Mouse (Mus musculus): ENCODE data around the gene Tead4. TPM values are rescaled to one million over a fixed set of nuclear protein-coding genes. Genes with fewer than 3 reads are reported as not detected.
"Not testable (repeated sequence)": the region's sequence is repeated elsewhere in the genome, so short reads cannot be mapped to it uniquely, and the experiment has no call there.

The Tead4 gene
- polyA plus RNA-seq, 1 experiment from 2014 or later, result 1.4 TPM

DNA sequence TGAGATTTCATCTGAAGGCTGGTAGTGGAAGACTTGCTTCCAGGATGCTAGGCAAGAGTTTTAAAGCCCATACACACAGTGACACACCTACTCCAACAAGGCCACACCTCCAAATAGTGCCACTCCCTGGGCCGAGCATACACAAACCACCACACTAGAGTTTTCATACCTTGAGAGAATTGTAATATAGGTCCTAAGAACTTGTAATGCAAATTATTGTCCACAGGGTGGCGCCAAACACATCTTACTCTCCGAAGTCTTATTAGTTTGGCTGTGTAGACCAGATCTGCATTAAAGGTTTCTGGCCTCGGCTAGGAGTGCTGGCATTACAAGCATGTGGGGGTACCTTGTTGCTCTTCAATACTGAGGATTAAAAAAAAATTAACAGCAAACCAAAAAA lies 17.7 kb upstream of the Tead4 start:
- H3K27me3 ChIP-seq (ENCODE audit: control insufficient read depth, insufficient read depth, low read length), result no peaks in the 10 kb centered on the region
- no peak overlapping the region for H3K4me3 ChIP-seq (ENCODE audit: low read depth, low read length)
- peaks cover 19% of the 10 kb centered on the region for H3K36me3 ChIP-seq (ENCODE audit: control insufficient read depth, insufficient read depth, low read length)
- no peak for ATAC-seq (ENCODE audit: insufficient number of reproducible peaks, insufficient read depth, low FRiP score, low read depth)
- H3K9me3 ChIP-seq (ENCODE audit: control insufficient read depth, low read depth, low read length), result no peaks in the 10 kb centered on the region
- no peak overlapping the region for H3K4me2 ChIP-seq (replicated peaks; ENCODE audit: low read depth, low read length)
- WGBS, result 7% methylated on average over 4 of the region's 4 CpGs
- no peaks in the 10 kb centered on the region for H3K4me1 ChIP-seq (ENCODE audit: control insufficient read depth, insufficient read depth, low read length)
- H3K27ac ChIP-seq (ENCODE audit: low read length), result no peak overlapping the region
- no peak overlapping the region for H3K9ac ChIP-seq (replicated peaks; ENCODE audit: low read depth, low read length)

DNA sequence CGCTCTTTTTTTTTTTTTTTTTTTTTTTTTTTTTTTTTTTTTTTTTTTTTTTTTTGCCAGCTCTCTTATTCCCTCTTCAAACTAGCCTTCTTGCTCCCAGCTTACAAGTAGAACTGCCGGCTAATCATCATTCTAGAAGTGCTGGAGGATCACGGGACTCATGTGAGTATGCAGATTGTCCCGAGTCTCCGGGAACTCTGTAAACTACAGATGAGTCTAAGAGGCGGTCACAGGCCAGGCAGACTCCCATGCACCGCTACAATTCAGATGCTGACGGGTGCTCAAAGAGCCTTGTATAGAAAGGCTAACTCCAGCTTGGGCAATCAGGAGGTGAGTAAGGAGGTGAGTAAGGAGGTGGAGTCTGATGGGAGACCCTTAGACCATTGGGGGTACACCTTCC lies 15.0 kb upstream of the Tead4 start:
- Histone ChIP-seq H3K4me2 (replicated peaks; ENCODE audit: low read depth, low read length) (no peak overlapping the region), H3K4me1 (ENCODE audit: control insufficient read depth, insufficient read depth, low read length) (no peaks in the 10 kb centered on the region), H3K9me3 (ENCODE audit: control insufficient read depth, low read depth, low read length) (no peaks in the 10 kb centered on the region), H3K36me3 (ENCODE audit: control insufficient read depth, insufficient read depth, low read length) (no peaks in the 10 kb centered on the region), H3K9ac (replicated peaks; ENCODE audit: low read depth, low read length) (no peak overlapping the region), H3K27me3 (ENCODE audit: control insufficient read depth, insufficient read depth, low read length) (no peaks in the 10 kb centered on the region), H3K4me3 (ENCODE audit: low read depth, low read length) (no peak overlapping the region), H3K27ac (ENCODE audit: low read length) (no peak overlapping the region)
- no peak for ATAC-seq (ENCODE audit: insufficient number of reproducible peaks, insufficient read depth, low FRiP score, low read depth)
- WGBS, result 70% methylated on average over 8 of the region's 8 CpGs

DNA sequence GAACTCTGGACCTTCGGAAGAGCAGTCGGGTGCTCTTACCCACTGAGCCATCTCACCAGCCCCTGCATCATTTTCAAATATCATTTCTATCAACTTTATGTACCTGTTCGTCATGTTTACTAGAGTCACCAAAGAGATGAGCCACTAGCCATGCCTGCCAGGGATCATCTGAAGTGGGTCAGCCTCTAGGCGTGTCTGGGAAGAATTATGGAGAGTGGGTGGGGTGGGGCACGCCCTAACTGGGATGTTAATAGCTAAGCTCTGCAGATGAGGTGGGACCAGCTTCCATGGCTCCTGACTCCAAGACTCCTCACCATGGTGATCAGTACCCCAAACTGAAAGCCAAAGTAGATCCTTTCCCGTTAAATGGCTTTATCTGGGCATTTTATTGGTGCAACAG lies 14.2 kb upstream of the Tead4 start:
- Histone ChIP-seq H3K9ac (replicated peaks; ENCODE audit: low read depth, low read length) (no peak overlapping the region), H3K4me3 (ENCODE audit: low read depth, low read length) (no peak overlapping the region), H3K4me2 (replicated peaks; ENCODE audit: low read depth, low read length) (no peak overlapping the region), H3K9me3 (ENCODE audit: control insufficient read depth, low read depth, low read length) (no peaks in the 10 kb centered on the region), H3K36me3 (ENCODE audit: control insufficient read depth, insufficient read depth, low read length) (no peaks in the 10 kb centered on the region), H3K4me1 (ENCODE audit: control insufficient read depth, insufficient read depth, low read length) (no peaks in the 10 kb centered on the region), H3K27ac (ENCODE audit: low read length) (no peak overlapping the region), H3K27me3 (ENCODE audit: control insufficient read depth, insufficient read depth, low read length) (no peaks in the 10 kb centered on the region)
- ATAC-seq (ENCODE audit: insufficient number of reproducible peaks, insufficient read depth, low FRiP score, low read depth), result no peak
- 87% methylated on average over 6 of the region's 6 CpGs for WGBS

DNA sequence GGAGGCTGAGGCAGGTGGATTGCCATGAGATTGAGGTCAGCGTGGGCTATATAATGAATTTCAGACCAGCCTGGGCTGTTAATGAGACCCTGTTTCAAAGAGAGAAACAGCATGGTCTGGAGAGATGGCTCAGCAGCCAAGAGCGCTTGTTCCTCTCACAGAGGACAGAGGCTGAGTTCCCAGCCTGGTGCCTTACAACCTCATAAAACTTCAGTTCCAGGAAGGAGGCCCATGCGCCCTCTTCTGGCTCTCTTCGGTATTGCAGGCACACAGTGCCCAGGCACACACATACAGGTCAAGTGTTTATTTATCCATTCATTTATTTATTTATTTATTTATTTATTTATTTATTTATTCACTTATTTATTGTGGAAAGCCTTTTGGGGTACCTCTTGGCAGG lies 7.7 kb upstream of the Tead4 start:
- Histone ChIP-seq H3K27ac (ENCODE audit: low read length) (no peak overlapping the region), H3K4me3 (ENCODE audit: low read depth, low read length) (no peak overlapping the region), H3K36me3 (ENCODE audit: control insufficient read depth, insufficient read depth, low read length) (no peaks in the 10 kb centered on the region), H3K4me2 (replicated peaks; ENCODE audit: low read depth, low read length) (no peak overlapping the region), H3K9me3 (ENCODE audit: control insufficient read depth, low read depth, low read length) (no peaks in the 10 kb centered on the region), H3K9ac (replicated peaks; ENCODE audit: low read depth, low read length) (no peak overlapping the region), H3K4me1 (ENCODE audit: control insufficient read depth, insufficient read depth, low read length) (no peaks in the 10 kb centered on the region), H3K27me3 (ENCODE audit: control insufficient read depth, insufficient read depth, low read length) (no peaks in the 10 kb centered on the region)
- ATAC-seq (ENCODE audit: insufficient number of reproducible peaks, insufficient read depth, low FRiP score, low read depth), result peak; percentile 76; the same call in 1 of the 2 replicates
- WGBS, result 30% methylated on average over 4 of the region's 4 CpGs

DNA sequence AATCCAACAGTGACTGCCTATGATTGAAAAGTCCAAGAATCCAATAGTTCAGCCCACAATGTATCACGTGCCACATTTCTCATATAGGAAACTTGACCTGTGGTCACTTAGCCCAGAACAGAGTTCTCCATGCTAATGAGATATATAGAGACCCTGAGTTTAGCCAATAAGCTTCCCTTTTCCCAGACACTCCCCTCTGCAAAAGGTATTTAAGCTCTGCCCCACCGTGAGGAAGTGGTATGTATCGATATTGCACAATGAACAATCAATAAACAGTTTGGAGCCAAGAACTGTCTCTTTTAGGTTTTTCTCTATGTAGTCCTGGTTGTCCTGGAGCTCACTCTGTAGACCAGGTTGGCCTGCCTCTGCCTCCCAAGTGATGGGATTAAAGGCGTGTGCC lies 4.2 kb upstream of the Tead4 start:
- H3K9ac ChIP-seq (replicated peaks; ENCODE audit: low read depth, low read length), result no peak overlapping the region
- no peaks in the 10 kb centered on the region for H3K36me3 ChIP-seq (ENCODE audit: control insufficient read depth, insufficient read depth, low read length)
- no peak overlapping the region for H3K4me2 ChIP-seq (replicated peaks; ENCODE audit: low read depth, low read length)
- H3K9me3 ChIP-seq (ENCODE audit: control insufficient read depth, low read depth, low read length), result no peaks in the 10 kb centered on the region
- no peak for ATAC-seq (ENCODE audit: insufficient number of reproducible peaks, insufficient read depth, low FRiP score, low read depth)
- no peak overlapping the region for H3K4me3 ChIP-seq (ENCODE audit: low read depth, low read length)
- no peaks in the 10 kb centered on the region for H3K27me3 ChIP-seq (ENCODE audit: control insufficient read depth, insufficient read depth, low read length)
- H3K27ac ChIP-seq (ENCODE audit: low read length), result no peak overlapping the region
- H3K4me1 ChIP-seq (ENCODE audit: control insufficient read depth, insufficient read depth, low read length), result 0 out of 2 replicates have a peak, but pooled peaks cover 2% of the 10 kb centered on the region
- 74% methylated on average over 4 of the region's 4 CpGs for WGBS

DNA sequence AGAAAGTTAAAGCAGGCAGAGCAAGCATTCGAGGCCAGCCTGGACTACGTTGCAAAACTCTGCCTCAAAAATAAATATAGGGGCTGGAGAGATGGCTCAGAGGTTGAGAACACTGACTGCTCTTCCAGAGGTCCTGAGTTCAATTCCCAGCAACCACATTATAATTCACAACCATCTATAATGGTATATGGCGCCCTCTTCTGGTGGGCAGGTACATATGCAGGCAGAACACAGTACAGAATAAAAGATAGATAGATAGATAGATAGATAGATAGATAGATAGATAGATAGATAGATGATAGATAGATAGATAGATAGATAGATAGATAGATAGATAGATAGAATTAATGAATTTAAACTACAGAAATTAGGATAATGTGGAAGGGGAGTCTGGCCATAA lies 2.0 kb upstream of the Tead4 start:
- not testable (repeated sequence) for H3K27ac ChIP-seq (ENCODE audit: low read length); H3K4me1 ChIP-seq (ENCODE audit: control insufficient read depth, insufficient read depth, low read length); H3K36me3 ChIP-seq (ENCODE audit: control insufficient read depth, insufficient read depth, low read length); ATAC-seq (ENCODE audit: insufficient number of reproducible peaks, insufficient read depth, low FRiP score, low read depth); H3K9ac ChIP-seq (replicated peaks; ENCODE audit: low read depth, low read length); H3K27me3 ChIP-seq (ENCODE audit: control insufficient read depth, insufficient read depth, low read length); H3K9me3 ChIP-seq (ENCODE audit: control insufficient read depth, low read depth, low read length); H3K4me3 ChIP-seq (ENCODE audit: low read depth, low read length); H3K4me2 ChIP-seq (replicated peaks; ENCODE audit: low read depth, low read length)
- 76% methylated on average over 3 of the region's 3 CpGs for WGBS

- Histone ChIP-seq H3K4me1 (ENCODE audit: control insufficient read depth, insufficient read depth, low read length) (0 out of 2 replicates have a peak, but pooled peaks cover 4% of the 10 kb centered on the region), H3K4me2 (replicated peaks; ENCODE audit: low read depth, low read length) (no peak overlapping the region), H3K4me3 (ENCODE audit: low read depth, low read length) (no peak overlapping the region), H3K9ac (replicated peaks; ENCODE audit: low read depth, low read length) (no peak overlapping the region), H3K27me3 (ENCODE audit: control insufficient read depth, insufficient read depth, low read length) (no peaks in the 10 kb centered on the region), H3K9me3 (ENCODE audit: control insufficient read depth, low read depth, low read length) (no peaks in the 10 kb centered on the region), H3K27ac (ENCODE audit: low read length) (no peak overlapping the region), H3K36me3 (ENCODE audit: control insufficient read depth, insufficient read depth, low read length) (no peaks in the 10 kb centered on the region)
- no peak for ATAC-seq (ENCODE audit: insufficient number of reproducible peaks, insufficient read depth, low FRiP score, low read depth)
- WGBS, result 80% methylated on average over 3 of the region's 3 CpGs
Observed at GRCm38 (mm10) chr6:128301891-128302290, 1.3 kb upstream of the Tead4 start.

DNA sequence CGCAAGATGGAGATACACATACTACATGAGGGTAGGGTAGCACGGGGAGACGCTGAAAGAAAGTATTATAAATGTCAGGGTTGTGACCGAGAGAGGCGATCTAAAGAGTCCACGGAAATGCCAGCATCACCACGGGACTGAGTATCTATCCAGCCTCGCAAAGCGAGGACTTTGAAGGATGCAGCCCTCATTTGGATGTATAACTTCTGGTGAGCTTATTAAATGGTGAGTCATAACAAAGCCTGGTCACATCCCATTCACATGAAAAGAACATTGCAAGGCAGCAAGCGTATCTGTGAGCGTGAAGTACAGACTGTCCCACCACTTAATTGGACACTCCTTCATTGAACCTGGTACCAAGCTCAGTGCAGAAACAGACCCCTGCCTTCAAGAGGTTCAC lies 835 bp upstream of the Tead4 start:
- Histone ChIP-seq H3K9me3 (ENCODE audit: control insufficient read depth, low read depth, low read length) (no peaks in the 10 kb centered on the region), H3K27ac (ENCODE audit: low read length) (no peak overlapping the region), H3K9ac (replicated peaks; ENCODE audit: low read depth, low read length) (0 out of 2 replicates have a peak overlapping the region, but pooled peaks have one; percentile 42), H3K4me1 (ENCODE audit: control insufficient read depth, insufficient read depth, low read length) (peaks cover 8% of the 10 kb centered on the region; the same call in 1 of the 2 replicates), H3K36me3 (ENCODE audit: control insufficient read depth, insufficient read depth, low read length) (no peaks in the 10 kb centered on the region), H3K4me3 (ENCODE audit: low read depth, low read length) (peak overlapping the region; percentile 63; the same call in 1 of the 2 replicates), H3K27me3 (ENCODE audit: control insufficient read depth, insufficient read depth, low read length) (no peaks in the 10 kb centered on the region), H3K4me2 (replicated peaks; ENCODE audit: low read depth, low read length) (peak overlapping the region; percentile 100)
- WGBS, result 38% methylated on average over 11 of the region's 11 CpGs
- ATAC-seq (ENCODE audit: insufficient number of reproducible peaks, insufficient read depth, low FRiP score, low read depth), result no peak

All from stomach, embryonic 14.5 days (tissue).